Mouse (Mus musculus) naive thymus-derived CD4-positive, alpha-beta T cell, adult 2 months (primary cell): ENCODE results near the gene Josd1.
A peak's percentile ranks its signal among the peaks of the same experiment; 100 is the strongest.
"Not testable (repeated sequence)": the region's sequence is repeated elsewhere in the genome, so short reads cannot be mapped to it uniquely, and the experiment has no call there.

Experiments
- DNase-seq: peaks from one replicate; pipeline ENCODE4 v3.0.0-alpha.2; 2011; ENCODE audit warnings: low read depth

Gene Josd1

GRCm38 (mm10) chr15:79692334-79692733 is 4.6 kb upstream of the Josd1 start:
- peak; percentile 66 for DNase-seq

DNA sequence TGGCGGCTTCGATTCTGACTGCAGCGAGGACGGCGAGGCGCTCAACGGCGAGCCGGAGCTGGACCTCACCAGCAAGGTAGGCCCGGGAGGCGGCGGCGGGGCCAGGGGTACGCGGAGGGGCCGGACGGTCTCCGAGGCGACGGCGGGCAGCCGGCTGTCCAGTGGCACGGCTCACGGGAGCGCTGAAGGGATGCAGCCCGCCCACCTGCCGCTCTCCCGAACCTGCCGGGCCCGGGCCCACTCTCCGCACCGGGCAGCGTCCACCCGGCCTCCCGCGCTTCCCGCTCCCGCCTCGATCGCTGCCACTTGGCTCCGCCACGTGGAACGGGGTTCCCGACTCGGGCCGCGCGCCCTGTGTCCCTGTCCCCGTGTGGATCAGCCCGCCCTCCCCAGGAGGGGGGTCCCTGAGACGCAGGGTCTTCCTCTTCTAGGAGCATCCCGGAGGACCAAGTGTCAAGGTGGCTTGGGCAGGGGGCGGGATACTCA is 3.3 kb upstream of the Josd1 start:
- no peak for DNase-seq

- DNase-seq, result peak; percentile 98
These were observed 2.8 kb upstream of the Josd1 start, which contains the start of gene Gtpbp1 for GRCm38 (mm10) chr15:79690426-79691022. Gene Gtpbp1, plus strand, starts transcription at chr15:79690845.

GRCm38 (mm10) chr15:79689662-79690425 is 2.1 kb upstream of the Josd1 start:
- no peak for DNase-seq

DNA sequence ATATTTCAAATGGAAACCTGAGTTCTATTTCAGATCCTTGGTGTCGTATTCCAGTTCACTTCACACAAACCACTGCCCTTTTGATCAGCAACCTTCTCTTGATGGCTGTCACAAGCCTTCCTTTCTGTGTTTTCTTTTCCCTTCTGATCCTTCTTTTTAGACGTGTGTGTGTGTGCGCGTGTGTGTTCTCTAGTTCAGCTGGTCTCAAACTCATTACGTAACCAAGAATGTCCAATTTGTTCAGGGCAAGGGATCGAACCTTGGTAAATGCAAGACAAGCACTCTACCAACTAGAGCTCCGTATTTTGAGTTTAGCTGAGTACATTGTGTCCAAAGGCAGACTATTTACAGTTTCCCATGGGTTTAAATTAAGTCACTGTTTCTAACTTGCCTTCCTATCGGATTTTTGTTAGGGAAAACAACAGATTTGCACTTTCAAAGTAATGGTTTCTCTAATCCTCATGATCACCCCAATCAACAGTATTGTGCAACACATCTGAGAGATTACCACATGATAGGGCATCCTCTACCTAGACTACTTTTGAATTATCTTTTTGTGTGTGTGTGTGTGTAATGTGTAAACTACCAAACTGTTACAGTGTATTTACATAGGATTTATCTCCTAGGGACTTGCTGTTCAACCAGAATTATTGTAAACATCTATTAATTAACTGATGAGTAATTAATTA is 693 bp upstream of the Josd1 start:
- DNase-seq, result no peak

DNA sequence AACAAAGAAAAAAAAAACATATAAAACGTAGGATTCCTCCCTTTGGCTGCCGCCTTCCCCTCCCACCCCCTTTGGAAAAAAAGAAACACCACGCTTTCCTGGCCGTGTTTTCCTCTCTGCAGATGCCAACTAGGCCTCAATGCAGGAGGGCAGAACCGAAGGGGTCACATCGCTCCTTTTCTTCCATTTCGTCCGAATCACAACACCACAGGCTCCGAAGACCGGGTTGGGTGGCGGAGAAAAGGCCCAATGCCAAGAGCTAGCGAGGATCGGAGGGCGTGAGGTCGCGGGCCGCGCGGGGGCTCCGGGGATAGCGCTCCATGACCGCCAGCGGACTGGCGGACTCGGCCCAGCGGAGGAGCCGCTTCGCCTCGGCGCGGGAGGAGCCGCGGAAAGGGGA is 544 bp downstream of the Josd1 start:
- DNase-seq, result no peak

DNA sequence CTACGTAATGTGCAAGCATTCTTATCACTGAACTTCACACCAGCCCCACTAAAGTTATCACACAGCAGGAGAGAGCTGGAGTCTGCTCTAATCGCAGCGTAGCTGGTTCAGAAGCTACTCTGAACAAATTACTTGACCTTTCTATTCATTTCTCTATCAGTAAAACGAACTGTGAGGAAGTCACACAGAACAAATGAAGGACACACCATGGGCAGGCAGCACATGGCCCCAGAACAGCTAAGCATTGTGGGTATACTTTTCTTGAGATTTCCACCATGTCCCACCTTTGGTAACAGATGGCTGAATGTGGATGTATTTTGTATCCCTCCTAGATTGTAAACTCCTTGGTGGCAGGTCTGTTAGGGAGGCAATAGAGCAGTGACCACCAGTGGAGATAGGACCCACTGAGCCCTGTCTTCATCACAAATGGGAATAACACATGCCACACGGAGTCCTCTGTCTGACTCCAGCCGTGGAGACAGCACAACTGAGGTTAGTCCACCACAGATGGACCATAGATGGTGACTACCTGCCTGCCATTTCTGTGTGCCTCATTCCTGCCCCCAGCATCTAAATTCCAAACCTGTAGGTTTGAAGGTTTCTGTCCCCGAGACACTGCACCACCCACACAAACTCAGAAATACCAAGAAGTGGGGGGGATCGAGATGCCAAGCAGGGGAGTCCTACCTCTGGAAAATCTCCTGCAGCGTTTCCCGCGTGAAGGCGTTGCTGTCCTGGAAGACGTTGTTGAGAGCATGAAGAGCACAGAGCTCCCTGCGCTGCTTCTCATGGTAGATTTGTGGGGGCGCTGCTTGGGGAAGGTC is 1.5 kb downstream of the Josd1 start:
- DNase-seq, result peak; percentile 28

DNA sequence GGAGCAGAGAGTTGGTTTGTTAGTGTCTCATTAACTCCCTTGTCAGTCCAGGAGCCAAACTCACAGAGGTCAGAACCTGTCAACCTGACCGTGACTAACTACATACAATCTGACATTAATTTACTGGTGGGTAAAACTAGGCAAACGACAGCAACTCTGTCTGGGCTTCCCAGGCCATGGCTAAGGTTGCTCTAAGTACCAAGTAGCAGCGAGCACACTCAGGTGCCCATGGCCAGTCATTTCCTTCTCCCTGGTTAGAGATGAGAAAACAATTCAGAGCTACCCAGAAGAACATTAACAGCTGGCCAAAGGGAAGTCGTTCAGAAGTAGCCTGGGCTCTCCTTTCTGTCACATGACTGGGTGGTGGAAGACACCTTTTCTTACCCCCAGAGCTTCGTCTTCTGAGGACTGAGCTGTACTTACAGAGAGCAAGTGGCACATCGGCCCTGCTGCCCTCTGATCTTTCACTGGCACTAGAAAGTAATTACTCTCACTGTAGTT is 2.5 kb downstream of the Josd1 start:
- peak; percentile 31 for DNase-seq

GRCm38 (mm10) chr15:79684616-79685015 is 3.1 kb downstream of the Josd1 start:
- no peak for DNase-seq

DNA sequence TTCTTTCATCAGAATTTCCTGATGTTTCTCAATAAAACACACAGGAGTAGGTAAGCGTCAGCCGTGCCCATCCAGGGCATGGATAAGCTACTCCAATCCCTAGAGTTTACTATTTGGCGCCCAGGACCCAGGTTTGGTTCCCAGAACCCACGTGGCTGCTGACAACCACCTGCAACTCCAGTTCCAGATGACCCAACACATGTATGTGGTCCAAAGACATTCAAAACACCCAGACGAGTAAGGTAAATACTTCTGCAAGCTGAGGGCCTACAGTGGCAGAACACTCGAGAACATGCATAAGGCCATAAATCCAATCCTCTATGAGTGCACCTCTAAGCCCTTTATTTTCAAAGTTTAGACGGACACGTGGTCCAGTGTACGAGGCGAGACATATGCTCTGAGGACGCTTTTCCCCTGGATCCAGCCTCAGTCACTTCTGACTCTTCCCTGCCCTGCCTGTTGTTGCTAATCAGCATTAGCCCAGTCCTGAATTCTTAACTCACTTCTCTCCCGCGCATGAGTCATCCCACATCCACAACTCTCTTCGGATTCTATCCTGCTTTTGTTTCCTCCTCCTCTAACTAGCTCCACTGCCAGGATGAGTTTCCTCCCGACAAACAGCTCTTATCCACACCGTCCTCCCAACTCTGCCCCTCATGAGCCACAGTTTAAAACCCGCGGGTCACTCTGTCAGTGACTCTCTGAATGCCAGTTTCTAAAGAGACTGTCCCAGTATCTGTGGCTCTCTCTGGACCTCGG is 3.8 kb downstream of the Josd1 start:
- no peak for DNase-seq

DNA sequence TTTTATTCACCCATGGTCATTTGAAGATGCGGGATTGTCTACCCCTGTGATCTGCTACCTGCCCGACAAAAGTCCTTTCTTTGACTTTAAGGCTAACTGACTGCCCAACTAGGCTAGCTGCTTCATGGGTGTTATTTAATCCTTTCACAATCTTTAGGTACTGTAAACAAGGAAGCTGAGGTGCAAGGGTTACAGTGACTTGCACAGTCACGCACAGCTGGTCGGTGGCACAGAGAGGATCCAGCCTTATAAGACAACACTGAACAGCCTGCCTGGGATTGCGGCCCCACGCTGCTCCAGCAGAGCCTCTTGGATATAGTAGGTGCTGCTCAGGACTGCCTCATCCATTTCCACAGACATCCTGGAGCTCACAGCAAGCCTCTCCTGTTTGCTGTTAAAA is 4.6 kb downstream of the Josd1 start:
- DNase-seq, result no peak

DNA sequence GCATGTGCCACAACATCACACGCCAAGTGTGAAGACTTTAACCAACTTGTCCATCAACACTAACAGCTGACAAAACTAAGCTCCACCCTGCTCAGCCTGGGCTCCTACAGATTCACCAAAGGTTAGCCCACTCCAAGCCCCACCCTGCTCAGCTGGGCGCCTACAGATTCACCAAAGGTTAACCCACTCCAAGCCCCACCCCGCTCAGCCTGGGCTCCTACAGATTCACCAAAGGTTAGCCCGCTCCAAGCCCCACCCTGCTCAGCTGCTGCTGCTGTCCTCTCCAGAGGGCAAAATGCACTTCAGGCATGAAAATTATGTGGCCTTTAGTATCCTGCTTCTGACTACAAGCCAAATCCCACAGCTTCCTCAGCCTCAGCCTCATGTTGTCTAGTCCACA is 5.7 kb downstream of the Josd1 start:
- DNase-seq, result no peak

- no peak for DNase-seq
These were observed 9.8 kb downstream of the Josd1 start for GRCm38 (mm10) chr15:79677936-79678335.

DNA sequence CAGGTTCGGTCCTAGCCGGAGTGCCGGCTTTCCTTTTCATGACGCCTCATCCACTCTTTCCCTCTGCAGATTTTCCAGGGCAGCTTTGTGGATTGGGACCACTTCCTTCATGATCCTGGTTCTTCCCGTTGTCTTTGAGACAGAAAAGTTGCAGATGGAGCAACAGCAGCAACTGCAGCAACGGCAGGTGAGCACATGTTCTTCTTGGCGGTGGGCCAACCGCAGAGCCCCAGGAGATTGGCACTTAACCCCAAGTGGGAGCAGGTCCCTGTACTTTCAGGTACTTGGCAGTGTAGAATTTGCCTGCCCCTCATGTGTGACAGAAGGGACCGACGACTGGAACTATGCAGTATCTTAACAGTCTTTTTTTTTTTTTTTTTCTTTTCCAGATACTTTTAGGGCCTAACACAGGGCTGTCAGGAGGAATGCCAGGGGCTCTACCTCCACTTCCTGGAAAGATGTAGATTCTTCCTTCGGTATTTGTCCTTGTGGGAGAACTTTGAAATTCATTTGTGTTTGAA is 15.8 kb downstream of the Josd1 start:
- DNase-seq, result not testable (repeated sequence)

GRCm38 (mm10) chr15:79670972-79671299 is 16.8 kb downstream of the Josd1 start:
- no peak for DNase-seq

DNA sequence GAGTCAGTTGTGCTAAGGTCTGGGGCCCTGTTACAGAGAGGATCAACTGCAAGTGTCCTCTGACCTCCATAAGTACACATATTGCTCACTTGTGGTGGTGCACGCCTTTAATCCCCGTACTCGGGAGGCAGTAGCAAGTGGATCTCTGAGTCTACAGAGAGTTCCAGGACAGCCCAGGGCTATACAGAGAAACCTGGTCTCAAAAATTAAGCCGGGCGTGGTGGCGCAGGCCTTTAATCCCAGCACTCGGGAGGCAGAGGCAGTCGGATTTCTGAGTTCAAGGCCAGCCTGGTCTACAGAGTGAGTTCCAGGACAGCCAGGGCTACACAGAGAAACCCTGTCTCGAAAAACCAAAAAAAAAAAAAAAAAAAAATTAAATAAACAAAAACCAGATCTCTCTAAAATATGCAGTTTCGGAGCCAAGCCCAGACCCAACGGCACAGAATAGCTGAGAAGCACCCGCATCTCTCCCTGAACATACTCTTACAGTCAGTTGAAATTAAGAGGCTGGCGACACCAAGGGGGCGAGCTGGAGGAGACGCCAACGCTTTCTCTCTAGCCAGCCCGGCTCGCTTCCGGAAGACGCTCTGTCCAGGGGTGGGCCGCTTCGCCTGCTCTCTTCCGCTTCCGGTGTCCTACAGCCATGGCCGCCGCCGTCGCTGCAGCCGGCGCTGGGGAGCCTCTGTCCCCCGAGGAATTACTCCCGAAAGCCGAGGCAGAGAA is 17.3 kb downstream of the Josd1 start, which contains the start of gene Tomm22:
Tomm22 (plus strand) TSS at position 613 of the 723 bp plus-strand sequence.
- DNase-seq, result peak; percentile 89

- no peak for DNase-seq
These were observed 18.5 kb downstream of the Josd1 start for GRCm38 (mm10) chr15:79669195-79669594.

- no peak for DNase-seq
These were observed 23.1 kb downstream of the Josd1 start for GRCm38 (mm10) chr15:79664666-79665065.

DNA sequence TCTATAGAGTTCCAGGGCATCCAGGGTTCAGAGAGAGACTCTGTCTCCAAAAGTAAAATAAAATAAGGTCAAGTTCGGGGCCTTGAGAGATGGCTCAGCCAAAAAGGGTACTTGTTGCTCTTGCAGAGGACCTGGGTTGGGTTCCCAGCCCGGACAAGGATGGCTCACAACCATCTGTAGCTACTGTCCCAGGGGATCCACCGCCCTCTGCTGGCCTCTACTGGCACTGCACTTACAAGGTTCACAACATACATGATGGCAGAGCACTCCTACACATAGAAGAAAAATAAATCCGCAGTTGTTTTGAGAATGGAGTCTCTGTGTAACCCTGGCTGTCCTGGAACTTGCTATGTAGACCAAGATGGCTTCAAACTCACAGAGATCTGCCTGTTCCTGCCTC is 25.9 kb downstream of the Josd1 start:
- DNase-seq, result peak; percentile 75
